Mouse (Mus musculus) adipocyte (in vitro differentiated cells): ENCODE results near the gene 1700001J03Rik.
A peak's percentile ranks its signal among the peaks of the same experiment; 100 is the strongest.
"Not testable (repeated sequence)": the region's sequence is repeated elsewhere in the genome, so short reads cannot be mapped to it uniquely, and the experiment has no call there.

ENCODE experiments used
- DNase-seq: peaks from one replicate; pipeline ENCODE4 v3.0.0-alpha.2; 2016; ENCODE audit warnings: low spot score

Gene 1700001J03Rik

GRCm38 (mm10) chr5:146185204-146185603 is at the start of gene 1700001J03Rik:
1700001J03Rik (minus strand) TSS chr5:146185304.
- DNase-seq, result not testable (repeated sequence)

- no peak for DNase-seq
These were observed 49.2 kb upstream of the 1700001J03Rik start for GRCm38 (mm10) chr5:146234336-146234735.

- DNase-seq, result no peak
These were observed 47.7 kb upstream of the 1700001J03Rik start for GRCm38 (mm10) chr5:146232816-146233215.

- no peak for DNase-seq
These were observed 47.1 kb upstream of the 1700001J03Rik start for GRCm38 (mm10) chr5:146232056-146232675.

- DNase-seq, result no peak
These were observed 46.5 kb upstream of the 1700001J03Rik start for GRCm38 (mm10) chr5:146231655-146231996.

- peak; percentile 97 for DNase-seq
These were observed 46.0 kb upstream of the 1700001J03Rik start, which contains the start of gene Cdk8 for GRCm38 (mm10) chr5:146230864-146231654. Cdk8 (plus strand) TSS chr5:146231230.

- no peak for DNase-seq
These were observed 45.0 kb upstream of the 1700001J03Rik start for GRCm38 (mm10) chr5:146229869-146230650.

GRCm38 (mm10) chr5:146227496-146227895 is 42.4 kb upstream of the 1700001J03Rik start:
- no peak for DNase-seq

- DNase-seq, result peak; percentile 71
These were observed 38.7 kb upstream of the 1700001J03Rik start for GRCm38 (mm10) chr5:146223786-146224185.

- DNase-seq, result no peak
These were observed 36.6 kb upstream of the 1700001J03Rik start for GRCm38 (mm10) chr5:146221722-146222121.

GRCm38 (mm10) chr5:146220879-146221714 is 36.0 kb upstream of the 1700001J03Rik start, which contains the start of gene Rnf6:
Rnf6 (minus strand) TSS chr5:146221555.
- peak; percentile 99 for DNase-seq

GRCm38 (mm10) chr5:146220501-146220878 is 35.4 kb upstream of the 1700001J03Rik start:
- no peak for DNase-seq

GRCm38 (mm10) chr5:146205537-146205936 is 20.4 kb upstream of the 1700001J03Rik start:
- no peak for DNase-seq

GRCm38 (mm10) chr5:146203921-146204320 is 18.8 kb upstream of the 1700001J03Rik start:
- DNase-seq, result no peak

GRCm38 (mm10) chr5:146200580-146200979 is 15.5 kb upstream of the 1700001J03Rik start:
- no peak for DNase-seq

- no peak for DNase-seq
These were observed 14.4 kb upstream of the 1700001J03Rik start for GRCm38 (mm10) chr5:146199540-146199939.

GRCm38 (mm10) chr5:146199073-146199472 is 14.0 kb upstream of the 1700001J03Rik start:
- no peak for DNase-seq

GRCm38 (mm10) chr5:146193360-146193759 is 8.3 kb upstream of the 1700001J03Rik start:
- DNase-seq, result no peak

- DNase-seq, result no peak
These were observed 5.6 kb upstream of the 1700001J03Rik start for GRCm38 (mm10) chr5:146190501-146191269.

GRCm38 (mm10) chr5:146190093-146190492 is 5.0 kb upstream of the 1700001J03Rik start:
- DNase-seq, result no peak

GRCm38 (mm10) chr5:146188712-146189111 is 3.6 kb upstream of the 1700001J03Rik start:
- DNase-seq, result peak; percentile 37
